Mouse (Mus musculus) CH12.LX (cell line): ENCODE measurements around the gene Sdf2l1. TPM values are rescaled to one million over a fixed set of nuclear protein-coding genes. Genes with fewer than 3 reads are reported as not detected.

Experiments used
- DNase-seq: peaks from one replicate; pipeline ENCODE4 v3.0.0-alpha.2; 2013; ENCODE audit errors: extremely low read depth
- H3K27ac ChIP-seq: 2 replicates; pipeline ENCODE4 v1.5.1; 2012; ENCODE audit warnings: low read depth, mild to moderate bottlenecking, control low read depth, moderate library complexity; ENCODE audit not compliant: insufficient read depth
- H3K27me3 ChIP-seq: replicated peaks from 2 replicates; pipeline ENCODE3; 2012; ENCODE audit warnings: inconsistent platforms
- H3K36me3 ChIP-seq, 2 experiments: replicated peaks in 1 of 2; 2 replicates each; pipeline versions ENCODE3 to v1.6.1; 2012; ENCODE audit warnings: inconsistent platforms in 1 of 2, low read length in 1 of 2, mild to moderate bottlenecking in 1 of 2, mixed read lengths in 1 of 2, moderate library complexity in 1 of 2; ENCODE audit not compliant: control insufficient read depth in 1 of 2, insufficient read depth in 1 of 2
- H3K4me1 ChIP-seq, 2 experiments: 2 replicates each; pipeline ENCODE4 v1.6.1; 2012; ENCODE audit warnings: inconsistent platforms in 1 of 2, moderate library complexity in 1 of 2; ENCODE audit not compliant: insufficient read depth in 2 of 2, control insufficient read depth in 1 of 2
- H3K4me2 ChIP-seq: 2 replicates; pipeline ENCODE4 v1.6.1; 2012; ENCODE audit warnings: low read depth, mild to moderate bottlenecking, control low read depth; ENCODE audit not compliant: poor library complexity, insufficient read depth, severe bottlenecking
- H3K4me3 ChIP-seq, 3 experiments: fragments of 150-350 bp in 1 of 3; sonication (generic) in 1 of 3; replicated peaks in 1 of 3; 2 replicates each; pipeline versions ENCODE3 to v1.5.1; 2011 to 2012; ENCODE audit warnings: low read depth in 2 of 3, low read length in 2 of 3, mild to moderate bottlenecking in 2 of 3, moderate library complexity in 2 of 3, control low read depth in 1 of 3, improper control_type of control experiment in 1 of 3, inconsistent platforms in 1 of 3, mixed read lengths in 1 of 3; ENCODE audit not compliant: poor library complexity in 1 of 3
- H3K79me2 ChIP-seq: replicated peaks from 2 replicates; pipeline ENCODE4 v1.6.1; 2012; ENCODE audit warnings: mild to moderate bottlenecking, moderate library complexity; ENCODE audit not compliant: control insufficient read depth, poor library complexity, insufficient read depth, severe bottlenecking; ENCODE audit errors: extremely low read depth
- H3K9ac ChIP-seq: 2 replicates; pipeline ENCODE4 v1.6.1; 2012; ENCODE audit warnings: low read depth, mild to moderate bottlenecking, control low read depth, moderate library complexity; ENCODE audit not compliant: insufficient read depth
- H3K9me3 ChIP-seq: replicated peaks from 2 replicates; pipeline ENCODE3; 2012; ENCODE audit warnings: low read length, inconsistent platforms, mixed read lengths
- BHLHE40 ChIP-seq: IDR thresholded peaks from 2 replicates; pipeline ENCODE4 v1.6.1; 2011; ENCODE audit warnings: mild to moderate bottlenecking, low read depth, low read length, improper control_type of control experiment
- CTCF ChIP-seq, 2 experiments: IDR thresholded peaks in 1 of 2; conservative IDR thresholded peaks in 1 of 2; 2 replicates each; pipeline ENCODE4 v1.5.1; 2011 to 2012; ENCODE audit warnings: low read depth in 2 of 2, low read length in 2 of 2, improper control_type of control experiment in 1 of 2, inconsistent platforms in 1 of 2, mild to moderate bottlenecking in 1 of 2, moderate library complexity in 1 of 2
- E2F4 ChIP-seq: IDR thresholded peaks from 2 replicates; pipeline ENCODE4 v1.6.1; 2011; ENCODE audit warnings: low read depth, low read length, improper control_type of control experiment; ENCODE audit not compliant: insufficient replicate concordance
- EP300 ChIP-seq: IDR thresholded peaks from 2 replicates; pipeline ENCODE4 v1.6.1; 2011; ENCODE audit warnings: low read length, improper control_type of control experiment
- GABPA ChIP-seq: IDR thresholded peaks from 2 replicates; pipeline ENCODE4 v1.6.1; 2012; ENCODE audit warnings: low read depth, low read length, improper control_type of control experiment, inconsistent platforms; ENCODE audit not compliant: insufficient replicate concordance
- HCFC1 ChIP-seq: IDR thresholded peaks from 2 replicates; pipeline ENCODE4 v1.6.1; 2012; ENCODE audit warnings: low read depth, mild to moderate bottlenecking, inconsistent platforms, low read length, improper control_type of control experiment
- IRF4 ChIP-seq: IDR thresholded peaks from 2 replicates; pipeline ENCODE4 v1.6.1; 2014; ENCODE audit warnings: low read depth, mild to moderate bottlenecking, inconsistent platforms, low read length, improper control_type of control experiment
- KAT2A ChIP-seq: IDR thresholded peaks from 2 replicates; pipeline ENCODE4 v1.6.1; 2012; ENCODE audit warnings: low read length, improper control_type of control experiment, inconsistent platforms; ENCODE audit not compliant: insufficient replicate concordance
- MAFK ChIP-seq: IDR thresholded peaks from 2 replicates; pipeline ENCODE4 v1.6.1; 2011; ENCODE audit warnings: low read length, improper control_type of control experiment; ENCODE audit not compliant: insufficient replicate concordance
- MAZ ChIP-seq: IDR thresholded peaks from 2 replicates; pipeline ENCODE4 v1.6.1; 2012; ENCODE audit warnings: low read depth, mild to moderate bottlenecking, inconsistent platforms, low read length, improper control_type of control experiment, moderate library complexity
- MYC ChIP-seq: IDR thresholded peaks from 2 replicates; pipeline ENCODE4 v1.6.1; 2011; ENCODE audit warnings: low read depth, mild to moderate bottlenecking, improper control_type of control experiment, low read length
- NELFE ChIP-seq: IDR thresholded peaks from 2 replicates; pipeline ENCODE4 v1.6.1; 2011; ENCODE audit warnings: low read depth, low read length, improper control_type of control experiment
- NRF1 ChIP-seq: IDR thresholded peaks from 2 replicates; pipeline ENCODE4 v1.6.1; 2014; ENCODE audit warnings: low read depth, mild to moderate bottlenecking, inconsistent platforms, low read length, improper control_type of control experiment, moderate library complexity
- POLR2A ChIP-seq: IDR thresholded peaks from 2 replicates; pipeline ENCODE4 v1.6.1; 2011; ENCODE audit warnings: low read depth, mild to moderate bottlenecking, improper control_type of control experiment, low read length
- POLR2AphosphoS2 ChIP-seq: IDR thresholded peaks from 2 replicates; pipeline ENCODE4 v1.6.1; 2011; ENCODE audit warnings: low read depth, low read length, improper control_type of control experiment
- RAD21 ChIP-seq: IDR thresholded peaks from 2 replicates; pipeline ENCODE4 v1.6.1; 2011; ENCODE audit warnings: low read depth, mild to moderate bottlenecking, low read length, improper control_type of control experiment, moderate library complexity
- RCOR1 ChIP-seq: conservative IDR thresholded peaks from 2 replicates; pipeline ENCODE4 v1.6.1; 2012; ENCODE audit warnings: low read depth, mild to moderate bottlenecking, inconsistent platforms, low read length, improper control_type of control experiment
- SIN3A ChIP-seq: IDR thresholded peaks from 2 replicates; pipeline ENCODE4 v1.6.1; 2012; ENCODE audit warnings: low read length, improper control_type of control experiment, inconsistent platforms
- TBP ChIP-seq: conservative IDR thresholded peaks from 2 replicates; pipeline ENCODE4 v1.6.1; 2011; ENCODE audit warnings: low read depth, low read length, improper control_type of control experiment
- TCF12 ChIP-seq: IDR thresholded peaks from 2 replicates; pipeline ENCODE4 v1.6.1; 2014; ENCODE audit warnings: low read depth, mild to moderate bottlenecking, inconsistent platforms, low read length, improper control_type of control experiment
- USF2 ChIP-seq: conservative IDR thresholded peaks from 2 replicates; pipeline ENCODE4 v1.6.1; 2011; ENCODE audit warnings: low read depth, low read length, improper control_type of control experiment
- ZC3H11A ChIP-seq: IDR thresholded peaks from 2 replicates; pipeline ENCODE4 v1.6.1; 2012; ENCODE audit warnings: low read depth, mild to moderate bottlenecking, inconsistent platforms, low read length, improper control_type of control experiment
- ZKSCAN1 ChIP-seq: IDR thresholded peaks from 2 replicates; pipeline ENCODE4 v1.6.1; 2012; ENCODE audit warnings: low read depth, inconsistent platforms, low read length, improper control_type of control experiment, borderline replicate concordance
- ZMIZ1 ChIP-seq: IDR thresholded peaks from 2 replicates; pipeline ENCODE4 v1.6.1; 2012; ENCODE audit warnings: low read depth, mild to moderate bottlenecking, inconsistent platforms, low read length, improper control_type of control experiment
- ZNF384 ChIP-seq: IDR thresholded peaks from 2 replicates; pipeline ENCODE4 v1.6.1; 2012; ENCODE audit warnings: low read depth, low read length, improper control_type of control experiment, inconsistent platforms
- dilution Hi-C: fragments of 300-500 bp; cut with MboI; formaldehyde crosslinking; loops from 2 replicates; pipeline ENCODE4 v1.14.3; 2020; ENCODE audit warnings: low sequenced_read_pairs; ENCODE audit not compliant: extremely low pct_unique_long_range_greater_than_20kb, extremely low pct_ligation_motif_present
- in situ Hi-C: fragments of 300-500 bp; cut with MboI; formaldehyde crosslinking; loops from 3 replicates; pipeline ENCODE4 v1.14.3; 2019; ENCODE audit warnings: low sequenced_read_pairs, low pct_ligation_motif_present, low pct_unique_long_range_greater_than_20kb, mixed read lengths
- polyA plus RNA-seq: library from polyadenylated mRNA; unstranded; fragments of >175 nt; gene quantifications from 2 replicates; pipeline ENCODE4 v1.2.1, GENCODE M21; 2012; ENCODE audit warnings: low read depth; ENCODE audit not compliant: insufficient read length
- total RNA-seq, 2 experiments: library from RNA; depleted of rRNA; stranded (reverse); fragments of 300-350 nt in 1 of 2; fragments of >200 nt in 1 of 2; gene quantifications; 2 replicates each; pipeline ENCODE4 v1.2.3; 2012 to 2014

Gene Sdf2l1
- total and polyA plus RNA-seq, 3 experiments = 159 to 235 (median 168) TPM

DNA sequence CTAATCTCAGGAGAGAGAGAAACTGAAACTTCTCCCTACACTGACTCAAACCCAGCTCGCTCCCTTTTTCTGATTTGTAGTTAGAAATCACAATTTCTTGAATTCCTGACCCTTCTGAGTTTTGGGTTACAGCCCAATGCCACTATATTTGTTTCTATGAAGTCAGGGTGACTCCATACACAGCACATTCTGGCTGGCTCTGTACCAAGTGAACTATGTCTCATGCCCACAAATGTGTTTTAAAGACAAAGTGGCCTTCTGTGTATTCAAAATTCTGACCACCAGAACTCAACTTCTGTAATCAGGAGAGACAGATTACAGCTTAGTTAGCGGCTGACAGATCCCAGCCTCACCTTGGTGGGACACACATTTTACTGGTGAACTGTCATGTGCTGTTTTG lies 22.2 kb upstream of the Sdf2l1 start:
- Histone ChIP-seq H3K9me3 (no peaks in the 10 kb centered on the region), H3K4me3 (no peak overlapping the region), H3K4me2 (no peak overlapping the region), H3K9ac (no peak overlapping the region), H3K27me3 (no peaks in the 10 kb centered on the region), H3K4me1 (peaks cover 0 to 8% of the 10 kb centered on the region in 2 experiments; a peak in 2 of 4 replicates), H3K36me3 (peaks cover 74 to 91% of the 10 kb centered on the region in 2 experiments), H3K27ac (no peak overlapping the region), H3K79me2 (peaks cover 16% of the 10 kb centered on the region)
- in situ Hi-C loops = no loop called here
- DNase-seq = no peak
- dilution Hi-C loops = no loop called here
- TF ChIP-seq USF2 (no peak), HCFC1 (no peak), MAFK (no peak), POLR2AphosphoS2 (no peak), NRF1 (no peak), E2F4 (no peak), EP300 (no peak), RCOR1 (no peak), ZKSCAN1 (no peak), ZC3H11A (no peak), ZMIZ1 (no peak), IRF4 (no peak), POLR2A (no peak), MAZ (no peak), ZNF384 (no peak), NELFE (no peak), RAD21 (no peak)

GRCm38 (mm10) chr16:17151874-17152273 lies 19.7 kb upstream of the Sdf2l1 start:
- no peak for DNase-seq
- dilution Hi-C loops (no loop called here), in situ Hi-C loops (no loop called here)
- TF ChIP-seq GABPA (no peak), CTCF (conservative IDR thresholded peaks at IDR 0.05 in 1 of 2, IDR thresholded peaks at IDR 0.05 in 1 of 2; ENCODE audit: low read depth in 2 of 2, low read length in 2 of 2) (no peak), ZC3H11A (no peak), RAD21 (no peak), TCF12 (no peak), E2F4 (no peak), BHLHE40 (no peak), SIN3A (no peak), ZMIZ1 (no peak), KAT2A (no peak), TBP (no peak), MYC (no peak)
- Histone ChIP-seq H3K27me3 (no peaks in the 10 kb centered on the region), H3K4me2 (no peak overlapping the region), H3K4me1 (peaks cover 7 to 20% of the 10 kb centered on the region in 2 experiments), H3K9ac (no peak overlapping the region), H3K27ac (no peak overlapping the region), H3K9me3 (no peaks in the 10 kb centered on the region), H3K4me3 (no peak overlapping the region), H3K79me2 (peaks cover 10% of the 10 kb centered on the region), H3K36me3 (peaks cover 54 to 68% of the 10 kb centered on the region in 2 experiments)
